Mouse (Mus musculus): ENCODE measurements around the gene Eme1. TPM values are rescaled to one million over a fixed set of nuclear protein-coding genes. Genes with fewer than 3 reads are reported as not detected.
A peak's percentile ranks its signal among the peaks of the same experiment; 100 is the strongest.

Eme1 gene
- polyA plus RNA-seq, 1 experiment: 8.9 TPM

DNA sequence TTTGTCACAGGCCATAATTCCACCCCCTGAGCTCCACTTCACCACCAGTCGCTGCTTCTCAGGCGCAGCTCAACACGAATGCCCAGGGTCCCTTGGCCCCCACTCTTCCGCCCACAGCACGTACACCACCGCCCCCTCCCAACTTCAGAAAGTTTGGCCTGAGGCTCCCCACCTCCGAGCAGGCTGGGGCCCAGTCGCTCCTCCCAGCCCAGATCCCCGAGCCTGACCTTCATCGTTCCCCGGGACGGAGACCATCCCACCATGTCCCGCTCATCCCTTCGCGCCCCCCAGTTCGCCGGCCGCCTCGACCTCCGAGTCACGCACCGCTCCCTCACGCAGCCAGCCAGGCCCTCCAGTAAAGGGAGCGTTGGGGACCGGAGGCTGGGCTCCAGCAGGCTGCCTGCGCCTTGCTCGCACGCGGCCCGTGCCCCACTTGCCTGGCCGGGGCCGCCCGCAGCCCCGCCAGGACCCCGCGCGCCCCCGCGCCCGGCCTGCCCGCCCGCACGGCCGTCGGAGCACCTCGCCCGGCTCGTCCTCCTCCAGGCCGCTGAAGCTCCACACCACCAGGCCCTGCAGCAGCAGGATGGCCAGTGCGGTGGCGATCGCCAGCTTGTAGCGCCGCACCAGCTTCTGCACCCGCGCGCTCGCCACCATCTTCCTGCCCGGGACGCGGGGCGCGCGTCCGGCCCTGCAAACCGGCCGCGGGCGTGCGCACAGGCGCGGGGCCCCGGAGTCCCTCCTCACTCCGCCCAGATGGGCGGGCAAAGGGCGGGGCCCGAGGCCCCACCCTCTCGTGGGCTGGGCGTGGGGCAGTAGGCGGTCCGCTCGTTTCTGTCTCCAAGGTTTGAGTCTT lies 23.2 kb upstream of the Eme1 start, which contains the start of gene Xylt2:
Gene Xylt2, minus strand, starts transcription at position 762 of the 853 bp plus-strand sequence.
- peak; percentile 23; the same call in 1 of the 2 replicates for TF ChIP-seq CTCF (IDR thresholded peaks at IDR 0.05; ENCODE audit: borderline replicate concordance, control insufficient read depth, extremely low read depth, insufficient read depth, low read length, poor library complexity)
- peak; percentile 71 for TF ChIP-seq POLR2A (IDR thresholded peaks at IDR 0.05; ENCODE audit: control insufficient read depth, extremely low read depth, insufficient read depth, low read length, poor library complexity)
- no peaks in the 10 kb centered on the region for H3K36me3 ChIP-seq (ENCODE audit: control insufficient read depth, insufficient read depth, low read length)
- peaks cover 25% of the 10 kb centered on the region for H3K4me1 ChIP-seq (replicated peaks; ENCODE audit: control insufficient read depth, insufficient read depth, low read length)
- H3K27me3 ChIP-seq (ENCODE audit: control insufficient read depth, insufficient read depth, low read length): no peaks in the 10 kb centered on the region
- 1% methylated on average over 79 of the region's 82 CpGs for WGBS
- no peak within 1 kb of the TSS for H3K27ac ChIP-seq (ENCODE audit: control insufficient read depth, insufficient read depth, low read length)
- DNase-seq: peak; percentile 94
- peak within 1 kb of the TSS; percentile 55 for H3K4me3 ChIP-seq (ENCODE audit: control insufficient read depth, insufficient read depth, low read length)

DNA sequence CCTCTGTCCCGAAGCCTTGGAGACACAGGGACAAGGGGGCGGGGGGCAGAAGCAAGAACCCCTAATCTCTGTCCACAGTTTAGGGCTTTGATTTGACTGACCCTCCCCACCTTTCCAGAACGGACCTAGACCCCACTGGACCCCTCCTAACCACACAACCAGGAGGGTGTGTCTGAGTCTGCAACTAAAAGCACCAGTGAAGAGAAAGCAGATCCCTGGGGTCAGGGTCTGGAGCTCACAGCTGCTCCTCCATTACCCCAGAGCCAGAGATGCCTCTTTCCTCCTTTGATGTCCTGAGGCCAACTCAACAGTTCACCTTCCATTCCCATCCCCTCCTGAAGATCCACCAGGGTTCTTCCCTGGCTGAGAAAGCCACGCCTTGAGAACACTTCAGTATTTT lies 22.5 kb upstream of the Eme1 start:
- WGBS: 58% methylated on average over 4 of the region's 4 CpGs

DNA sequence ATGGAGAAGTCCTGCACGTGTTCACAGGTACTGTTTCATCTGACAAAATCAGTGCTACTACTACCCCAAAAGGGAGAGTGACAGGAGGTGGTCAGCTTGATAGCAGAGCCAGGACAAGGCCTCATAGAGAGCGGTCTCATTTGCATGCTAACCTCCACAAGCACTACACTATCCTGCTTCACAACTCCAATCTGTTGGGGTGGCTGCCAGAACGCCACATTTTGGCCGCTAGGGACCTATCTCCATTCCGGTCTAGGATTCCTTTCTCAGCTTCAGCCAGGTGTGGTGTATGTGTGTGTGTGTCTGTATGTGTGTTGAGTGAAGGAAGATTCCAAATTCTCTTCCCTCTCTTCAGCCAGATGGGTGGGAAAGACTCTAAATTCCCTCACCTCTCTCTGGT lies 21.7 kb upstream of the Eme1 start:
- no peak for DNase-seq
- whole genome bisulfite sequencing: 95% methylated on average over 5 of the region's 5 CpGs
- no peaks in the 10 kb centered on the region for H3K36me3 ChIP-seq (ENCODE audit: control insufficient read depth, insufficient read depth, low read length)
- no peak for TF ChIP-seq CTCF (IDR thresholded peaks at IDR 0.05; ENCODE audit: borderline replicate concordance, control insufficient read depth, extremely low read depth, insufficient read depth, low read length, poor library complexity)
- no peak for TF ChIP-seq POLR2A (IDR thresholded peaks at IDR 0.05; ENCODE audit: control insufficient read depth, extremely low read depth, insufficient read depth, low read length, poor library complexity)
- no peaks in the 10 kb centered on the region for H3K27me3 ChIP-seq (ENCODE audit: control insufficient read depth, insufficient read depth, low read length)
- H3K27ac ChIP-seq (ENCODE audit: control insufficient read depth, insufficient read depth, low read length): no peak overlapping the region
- H3K4me1 ChIP-seq (replicated peaks; ENCODE audit: control insufficient read depth, insufficient read depth, low read length): peaks cover 25% of the 10 kb centered on the region
- H3K4me3 ChIP-seq (ENCODE audit: control insufficient read depth, insufficient read depth, low read length): no peak overlapping the region

More for the DNA sequence above, 22.5 kb upstream of the Eme1 start:
- no peaks in the 10 kb centered on the region for H3K27me3 ChIP-seq (ENCODE audit: control insufficient read depth, insufficient read depth, low read length)
- TF ChIP-seq POLR2A (IDR thresholded peaks at IDR 0.05; ENCODE audit: control insufficient read depth, extremely low read depth, insufficient read depth, low read length, poor library complexity): no peak
- TF ChIP-seq CTCF (IDR thresholded peaks at IDR 0.05; ENCODE audit: borderline replicate concordance, control insufficient read depth, extremely low read depth, insufficient read depth, low read length, poor library complexity): no peak
- peaks cover 25% of the 10 kb centered on the region for H3K4me1 ChIP-seq (replicated peaks; ENCODE audit: control insufficient read depth, insufficient read depth, low read length)
- peak overlapping the region; percentile 55 for H3K4me3 ChIP-seq (ENCODE audit: control insufficient read depth, insufficient read depth, low read length)
- H3K27ac ChIP-seq (ENCODE audit: control insufficient read depth, insufficient read depth, low read length): no peak overlapping the region
- no peak for DNase-seq
- H3K36me3 ChIP-seq (ENCODE audit: control insufficient read depth, insufficient read depth, low read length): no peaks in the 10 kb centered on the region

DNA sequence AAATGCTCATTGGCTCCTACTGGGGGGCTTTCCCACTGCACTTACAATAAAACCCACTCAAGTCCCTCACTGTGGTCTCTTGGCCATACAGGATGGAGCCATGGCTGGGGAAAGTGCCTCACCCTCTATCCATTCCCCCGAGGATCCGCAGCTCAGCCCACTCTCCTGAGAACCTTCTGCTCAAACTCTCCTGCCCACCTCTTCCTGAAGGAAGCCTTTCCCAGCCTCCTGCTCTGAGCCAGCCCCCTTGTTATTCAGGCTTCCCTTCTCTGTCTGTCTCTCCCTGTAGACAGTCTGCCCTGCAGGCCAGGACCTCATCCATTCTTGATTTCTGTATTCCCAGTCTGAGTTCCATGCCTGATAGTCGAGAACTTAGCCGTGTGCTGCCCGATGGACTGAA lies 21.2 kb upstream of the Eme1 start:
- H3K4me3 ChIP-seq (ENCODE audit: control insufficient read depth, insufficient read depth, low read length): no peak overlapping the region
- TF ChIP-seq CTCF (IDR thresholded peaks at IDR 0.05; ENCODE audit: borderline replicate concordance, control insufficient read depth, extremely low read depth, insufficient read depth, low read length, poor library complexity) (no peak), POLR2A (IDR thresholded peaks at IDR 0.05; ENCODE audit: control insufficient read depth, extremely low read depth, insufficient read depth, low read length, poor library complexity) (no peak)
- H3K4me1 ChIP-seq (replicated peaks; ENCODE audit: control insufficient read depth, insufficient read depth, low read length): peaks cover 25% of the 10 kb centered on the region
- DNase-seq: no peak
- 94% methylated on average over 5 of the region's 5 CpGs for WGBS
- peaks cover under 1% of the 10 kb centered on the region; the same call in 1 of the 2 replicates for H3K36me3 ChIP-seq (ENCODE audit: control insufficient read depth, insufficient read depth, low read length)
- no peaks in the 10 kb centered on the region for H3K27me3 ChIP-seq (ENCODE audit: control insufficient read depth, insufficient read depth, low read length)
- no peak overlapping the region for H3K27ac ChIP-seq (ENCODE audit: control insufficient read depth, insufficient read depth, low read length)

DNA sequence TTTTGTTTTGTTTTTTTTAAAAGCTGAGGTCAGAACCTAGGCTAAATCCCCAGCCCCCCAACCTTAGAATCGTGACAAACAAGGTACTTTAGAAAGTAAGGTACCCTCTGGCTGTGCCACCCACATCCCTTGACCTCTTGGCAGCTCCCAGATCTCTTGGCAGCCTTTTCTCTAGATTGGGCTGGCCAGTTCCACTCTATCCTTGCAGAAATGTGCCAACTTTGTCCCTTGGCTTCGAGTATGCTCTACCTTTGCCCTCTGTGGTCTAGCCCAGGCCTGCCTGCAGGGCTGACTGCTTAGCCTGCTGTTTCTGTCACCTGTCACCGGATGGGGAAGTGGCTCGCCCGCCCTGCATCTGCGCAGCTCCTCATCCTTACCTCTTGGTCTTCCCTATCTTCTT lies 11.5 kb upstream of the Eme1 start:
- no peak for DNase-seq
- Histone ChIP-seq H3K27me3 (ENCODE audit: control insufficient read depth, insufficient read depth, low read length) (no peaks in the 10 kb centered on the region), H3K36me3 (ENCODE audit: control insufficient read depth, insufficient read depth, low read length) (peaks cover 47% of the 10 kb centered on the region), H3K4me1 (replicated peaks; ENCODE audit: control insufficient read depth, insufficient read depth, low read length) (no peaks in the 10 kb centered on the region), H3K4me3 (ENCODE audit: control insufficient read depth, insufficient read depth, low read length) (no peak overlapping the region), H3K27ac (ENCODE audit: control insufficient read depth, insufficient read depth, low read length) (no peak overlapping the region)
- TF ChIP-seq POLR2A (IDR thresholded peaks at IDR 0.05; ENCODE audit: control insufficient read depth, extremely low read depth, insufficient read depth, low read length, poor library complexity): no peak
- TF ChIP-seq CTCF (IDR thresholded peaks at IDR 0.05; ENCODE audit: borderline replicate concordance, control insufficient read depth, extremely low read depth, insufficient read depth, low read length, poor library complexity): no peak
- 87% methylated on average over 6 of the region's 6 CpGs for WGBS

DNA sequence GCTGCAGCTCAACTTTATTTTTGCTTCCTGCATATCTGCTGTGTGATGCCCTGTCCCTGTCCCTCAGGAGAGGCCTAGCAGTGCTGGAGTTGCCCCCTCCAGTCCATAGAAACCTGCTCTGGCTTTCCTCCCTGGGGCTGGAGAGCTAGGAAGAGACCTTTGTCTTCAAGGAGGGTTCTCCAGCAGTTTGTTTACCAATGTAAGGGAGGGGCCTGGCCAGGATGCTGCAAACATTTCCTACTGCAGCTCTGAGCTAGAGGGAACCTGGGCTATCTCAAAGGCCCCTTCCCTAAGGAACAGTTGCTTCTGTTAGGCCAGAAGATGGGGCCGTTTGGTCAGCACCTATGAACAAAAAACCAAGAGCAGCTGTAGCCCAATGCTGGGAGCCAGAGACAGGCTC lies 7.6 kb upstream of the Eme1 start:
- 94% methylated on average over 1 of the region's 1 CpGs for WGBS
- DNase-seq: no peak
- Histone ChIP-seq H3K4me1 (replicated peaks; ENCODE audit: control insufficient read depth, insufficient read depth, low read length) (no peaks in the 10 kb centered on the region), H3K27ac (ENCODE audit: control insufficient read depth, insufficient read depth, low read length) (no peak overlapping the region; the same call in 1 of the 2 replicates), H3K4me3 (ENCODE audit: control insufficient read depth, insufficient read depth, low read length) (no peak overlapping the region), H3K27me3 (ENCODE audit: control insufficient read depth, insufficient read depth, low read length) (no peaks in the 10 kb centered on the region), H3K36me3 (ENCODE audit: control insufficient read depth, insufficient read depth, low read length) (peaks cover 43% of the 10 kb centered on the region)
- TF ChIP-seq POLR2A (IDR thresholded peaks at IDR 0.05; ENCODE audit: control insufficient read depth, extremely low read depth, insufficient read depth, low read length, poor library complexity): no peak
- TF ChIP-seq CTCF (IDR thresholded peaks at IDR 0.05; ENCODE audit: borderline replicate concordance, control insufficient read depth, extremely low read depth, insufficient read depth, low read length, poor library complexity): no peak
